Mouse (Mus musculus) monocyte, adult 5-6 weeks (primary cell): ENCODE measurements at regions not wholly inside any gene's neighbourhood (a gene's known extent, or its start where the extent isn't known, plus 50 kb on each side); places are given as distances from the start of the nearest gene placed in this dataset.

Source experiments
- ATAC-seq: fragments of 153-309, 156-312 bp; replicated peaks from 2 replicates; pipeline ENCODE4 v1.8.0; 2017; ENCODE audit warnings: mild to moderate bottlenecking; ENCODE audit not compliant: low TSS enrichment, insufficient number of reproducible peaks, severe bottlenecking, poor library complexity, low FRiP score

- ATAC-seq, result no peak
These were observed 279.1 kb downstream of the Psat1 start for GRCm38 (mm10) chr19:15667889-15668623.

DNA sequence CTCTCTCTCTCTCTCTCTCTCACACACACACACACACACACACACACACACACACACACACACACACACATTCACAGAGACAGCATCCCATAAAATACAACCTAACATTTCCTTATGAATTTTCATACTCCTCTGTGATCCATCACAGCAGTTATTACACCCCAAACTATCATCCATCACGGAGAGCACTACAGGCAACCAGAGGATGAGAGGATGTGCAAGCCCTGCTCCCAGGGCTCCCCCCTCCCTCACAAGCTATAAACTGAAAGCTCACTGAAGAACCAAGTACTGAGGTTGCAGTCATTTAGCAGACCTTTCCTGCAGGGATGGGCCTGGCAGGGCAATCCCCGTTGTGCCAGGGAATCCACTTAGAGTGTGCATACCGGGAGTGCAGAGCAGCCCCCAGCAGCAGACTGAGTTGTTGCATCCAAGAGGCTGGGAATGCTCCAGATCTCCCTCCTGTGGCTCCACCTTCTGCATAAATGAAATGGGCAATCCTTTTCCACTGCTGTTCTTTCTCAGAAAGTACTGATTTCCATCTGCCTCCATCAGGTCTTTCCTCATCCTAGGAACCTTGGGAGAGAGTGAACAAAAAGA is 283.4 kb downstream of the Psat1 start:
- ATAC-seq, result no peak

DNA sequence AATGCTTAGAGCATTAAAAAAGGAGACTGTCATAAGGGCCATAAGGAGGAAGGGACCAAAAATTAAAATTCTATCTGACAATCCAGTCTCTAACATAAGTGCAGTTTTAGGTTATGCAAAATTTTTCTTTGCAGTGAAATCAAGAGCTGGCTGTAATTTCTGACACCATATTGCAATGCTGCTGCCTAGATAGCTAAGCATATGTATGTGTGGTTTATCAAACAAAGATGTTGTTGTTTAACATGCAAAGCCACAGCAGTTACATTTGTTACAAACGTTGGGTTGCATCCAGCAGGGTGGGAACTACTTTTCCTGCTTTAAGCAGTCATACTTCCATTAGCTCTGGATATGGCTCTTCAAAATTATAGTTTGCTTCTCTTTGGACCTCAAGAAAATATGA is 288.5 kb downstream of the Psat1 start:
- no peak for ATAC-seq

- ATAC-seq, result no peak
These were observed 289.3 kb downstream of the Psat1 start for GRCm38 (mm10) chr19:15657846-15658245.

GRCm38 (mm10) chr19:15649368-15649767 is 297.8 kb downstream of the Psat1 start:
- no peak for ATAC-seq

DNA sequence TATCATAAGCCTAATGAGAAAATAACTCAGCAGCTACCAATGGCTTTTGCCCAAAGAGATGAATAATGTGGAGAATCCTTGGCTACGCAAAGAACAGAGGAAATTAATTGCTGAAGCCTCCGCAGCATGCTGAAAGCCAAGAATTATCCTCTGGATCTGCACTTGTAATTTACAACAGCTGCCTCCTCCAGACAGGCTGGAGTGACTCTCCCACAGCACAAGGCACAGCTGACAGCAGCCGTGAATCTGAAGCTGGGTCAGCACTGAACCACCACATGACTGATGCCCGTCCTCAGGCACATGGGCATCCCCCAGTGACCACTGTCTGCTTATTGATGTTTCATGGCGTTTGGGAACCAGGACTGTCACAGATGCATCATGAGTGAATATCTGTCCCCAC is 299.8 kb downstream of the Psat1 start:
- ATAC-seq, result no peak

- ATAC-seq, result no peak
These were observed 302.4 kb downstream of the Psat1 start for GRCm38 (mm10) chr19:15644786-15645185.

- ATAC-seq, result no peak
These were observed 329.8 kb downstream of the Psat1 start for GRCm38 (mm10) chr19:15617233-15617915.

GRCm38 (mm10) chr19:15614648-15615561 is 332.2 kb downstream of the Psat1 start:
- no peak for ATAC-seq

- no peak for ATAC-seq
These were observed 335.9 kb downstream of the Psat1 start for GRCm38 (mm10) chr19:15611137-15611758.

- no peak for ATAC-seq
These were observed 340.7 kb downstream of the Psat1 start for GRCm38 (mm10) chr19:15606440-15606839.

GRCm38 (mm10) chr19:15592821-15593220 is 354.3 kb downstream of the Psat1 start:
- ATAC-seq, result no peak

DNA sequence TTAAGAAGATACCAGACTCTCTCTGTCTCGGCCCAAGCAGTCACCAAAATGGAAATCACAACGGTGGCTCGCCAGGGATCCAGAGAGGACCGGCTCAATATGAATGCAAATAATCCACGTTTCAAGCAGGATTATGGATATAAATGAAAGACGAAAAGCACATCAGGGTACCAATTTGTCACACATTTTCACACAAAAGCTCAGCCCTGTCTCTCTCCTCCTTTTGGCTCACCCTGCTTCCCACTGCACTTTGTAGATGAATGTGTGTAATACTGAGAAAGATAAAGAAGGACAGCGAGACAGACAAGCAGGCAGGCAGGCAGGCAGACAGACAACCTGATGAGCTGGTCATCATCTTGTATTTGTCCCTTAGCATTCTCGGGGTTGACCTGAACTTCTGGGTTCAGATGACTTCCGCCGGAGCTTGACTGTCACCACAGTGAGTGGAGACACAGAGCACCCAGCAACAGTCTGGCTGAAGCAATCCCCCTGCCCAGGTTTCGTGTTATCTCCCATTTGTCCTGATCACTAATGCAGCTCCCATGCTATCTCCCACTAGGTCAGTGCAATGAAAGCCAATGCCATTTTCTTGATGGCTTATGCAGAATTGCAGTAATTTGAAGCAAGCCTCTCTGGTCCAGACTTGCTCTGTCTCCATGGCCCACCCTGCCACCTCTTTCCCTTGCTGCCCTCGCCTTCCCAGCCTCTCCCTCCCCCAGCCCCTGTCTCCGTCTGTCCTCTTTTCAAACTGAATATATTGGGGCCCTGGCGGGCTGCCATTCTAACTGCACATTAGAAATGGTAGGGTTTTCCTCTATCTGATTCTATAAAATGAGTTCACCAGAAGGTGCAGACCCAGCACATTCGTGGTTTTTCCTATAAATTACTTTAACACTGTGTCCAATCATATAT is 363.1 kb downstream of the Psat1 start:
- ATAC-seq, result no peak

DNA sequence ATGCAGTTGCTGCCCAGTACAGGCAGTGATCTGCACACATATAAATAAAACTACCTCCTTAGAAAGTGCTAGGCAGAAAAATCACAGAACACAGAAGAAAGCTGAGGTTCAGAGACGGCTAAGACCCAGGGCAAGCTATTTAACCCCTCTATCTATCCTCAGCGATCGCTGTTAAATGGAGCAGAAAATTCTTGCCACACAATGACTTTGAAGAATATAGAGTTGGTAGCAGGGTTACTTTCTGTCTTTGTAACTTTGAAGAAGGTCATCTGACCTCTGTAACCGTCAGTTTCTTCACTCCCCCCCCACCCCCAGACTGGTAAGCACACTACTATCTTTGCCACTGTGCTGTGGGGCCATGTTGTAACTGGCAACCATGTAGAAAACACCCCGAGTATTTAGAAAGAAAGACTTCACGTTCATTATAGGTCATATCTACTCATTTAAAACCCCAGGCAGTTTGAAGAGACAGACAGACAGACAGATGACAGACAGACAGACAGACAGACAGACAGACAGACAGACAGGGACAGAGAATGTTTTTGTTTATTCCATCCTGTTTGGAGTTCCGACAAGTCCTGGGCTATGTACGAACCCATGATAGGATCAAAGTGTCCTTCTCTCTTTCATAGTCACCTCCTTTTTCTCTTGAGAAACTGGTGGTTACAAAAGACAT is 363.9 kb downstream of the Psat1 start:
- ATAC-seq, result no peak

- ATAC-seq, result no peak
These were observed 375.9 kb downstream of the Psat1 start for GRCm38 (mm10) chr19:15571204-15571603.

GRCm38 (mm10) chr19:15561511-15561910 is 385.6 kb downstream of the Psat1 start:
- ATAC-seq, result no peak

- no peak for ATAC-seq
These were observed 393.2 kb downstream of the Psat1 start for GRCm38 (mm10) chr19:15553953-15554352.
